Mouse (Mus musculus): ENCODE measurements at regions not wholly inside any gene's neighbourhood (a gene's known extent, or its start where the extent isn't known, plus 50 kb on each side); places are given as distances from the start of the nearest gene placed in this dataset.

DNA sequence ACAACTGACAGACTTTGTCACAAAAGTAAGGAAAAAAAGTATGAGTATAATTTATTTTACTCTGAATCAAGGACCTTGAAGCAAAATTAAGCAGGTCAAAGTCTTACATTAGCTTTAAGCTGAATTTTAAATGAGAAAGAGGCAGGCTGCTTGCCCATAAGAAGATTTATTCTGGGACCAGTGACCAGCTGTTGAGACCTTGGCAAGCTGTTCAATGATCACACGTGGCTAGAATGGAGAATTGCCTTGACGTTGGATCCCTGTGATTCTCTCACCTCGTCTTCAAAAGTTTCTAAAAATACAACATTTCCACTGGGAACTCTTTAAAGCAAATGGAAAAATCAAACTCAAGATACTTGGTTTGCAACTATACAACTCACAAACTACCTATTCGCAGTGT, 177.3 kb downstream of the Usp46 start:
- H3K9me3 ChIP-seq (ENCODE audit: control insufficient read depth, low read length): no peaks in the 10 kb centered on the region
- DNase-seq (ENCODE audit: low spot score): no peak
- no peak overlapping the region for H3K9ac ChIP-seq (ENCODE audit: low read length)
- 92% methylated on average over 4 of the region's 4 CpGs for WGBS
- no peak overlapping the region for H3K27ac ChIP-seq (ENCODE audit: low read depth, low read length)
- H3K4me1 ChIP-seq (replicated peaks; ENCODE audit: control insufficient read depth, insufficient read depth, low read length): no peaks in the 10 kb centered on the region
- no peaks in the 10 kb centered on the region for H3K36me3 ChIP-seq (ENCODE audit: control insufficient read depth, insufficient read depth, low read length)
- no peaks in the 10 kb centered on the region for H3K27me3 ChIP-seq (ENCODE audit: control insufficient read depth, insufficient read depth, low read length)
- no peak for ATAC-seq (replicated peaks; ENCODE audit: low FRiP score)
- no peak overlapping the region for H3K4me2 ChIP-seq (ENCODE audit: low read depth, low read length, severe bottlenecking)
- no peak overlapping the region for H3K4me3 ChIP-seq (ENCODE audit: low read depth, low read length)

- Histone ChIP-seq H3K27me3 (ENCODE audit: control insufficient read depth, insufficient read depth, low read length) (no peaks in the 10 kb centered on the region), H3K9me3 (ENCODE audit: control insufficient read depth, low read length) (no peaks in the 10 kb centered on the region), H3K9ac (ENCODE audit: low read length) (no peak overlapping the region), H3K27ac (ENCODE audit: low read depth, low read length) (no peak overlapping the region), H3K4me2 (ENCODE audit: low read depth, low read length, severe bottlenecking) (no peak overlapping the region), H3K4me1 (replicated peaks; ENCODE audit: control insufficient read depth, insufficient read depth, low read length) (no peaks in the 10 kb centered on the region), H3K36me3 (ENCODE audit: control insufficient read depth, insufficient read depth, low read length) (no peaks in the 10 kb centered on the region), H3K4me3 (ENCODE audit: low read depth, low read length) (no peak overlapping the region)
- ATAC-seq (replicated peaks; ENCODE audit: low FRiP score) (no peak), DNase-seq (ENCODE audit: low spot score) (no peak)
- WGBS: 89% methylated on average over 11 of the region's 11 CpGs
Observed at GRCm38 (mm10) chr5:73891606-73892005, 176.6 kb downstream of the Usp46 start.

DNA sequence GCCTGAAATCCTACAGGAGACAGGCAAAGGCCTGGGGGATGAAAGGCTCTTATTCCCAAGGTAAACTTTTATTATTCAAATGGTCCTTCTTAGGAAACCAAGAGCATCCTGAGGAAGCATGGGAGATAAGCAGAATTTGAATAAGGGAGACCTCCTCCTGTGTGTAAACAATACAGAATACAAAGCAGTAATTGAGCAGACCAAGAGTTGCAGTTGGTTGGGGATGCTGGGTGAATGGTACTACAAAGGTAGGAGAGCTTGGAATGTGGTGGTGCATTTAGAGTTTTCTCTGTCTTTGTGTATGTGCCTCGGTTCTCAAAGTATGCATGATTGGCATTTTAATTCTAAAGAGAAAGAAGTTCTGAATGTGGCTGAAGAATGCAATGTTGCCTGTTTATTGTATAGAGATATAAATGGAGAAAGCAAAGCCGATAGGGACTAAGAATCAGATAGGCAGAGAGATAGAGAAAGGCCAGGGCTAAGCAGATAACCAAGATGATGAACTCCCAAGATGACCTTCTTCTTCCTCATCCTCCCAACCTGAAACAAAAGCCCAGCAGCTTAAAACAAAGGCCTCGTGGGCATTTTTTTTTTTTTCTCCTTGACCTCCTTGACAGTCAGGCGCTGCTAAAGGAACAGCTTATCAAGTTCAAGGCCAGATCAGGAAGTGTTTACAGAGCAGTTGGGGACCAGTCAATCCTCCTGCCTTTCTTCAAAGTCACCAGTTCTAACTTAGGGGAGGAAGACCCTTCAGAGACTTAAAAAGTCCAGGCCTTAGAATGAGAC, 175.6 kb downstream of the Usp46 start:
- DNase-seq (ENCODE audit: low spot score) (no peak), ATAC-seq (replicated peaks; ENCODE audit: low FRiP score) (no peak)
- WGBS: 56% methylated on average over 4 of the region's 4 CpGs
- H3K36me3 ChIP-seq (ENCODE audit: control insufficient read depth, insufficient read depth, low read length): no peaks in the 10 kb centered on the region
- H3K4me1 ChIP-seq (replicated peaks; ENCODE audit: control insufficient read depth, insufficient read depth, low read length): no peaks in the 10 kb centered on the region
- no peak overlapping the region for H3K27ac ChIP-seq (ENCODE audit: low read depth, low read length)
- H3K4me2 ChIP-seq (ENCODE audit: low read depth, low read length, severe bottlenecking): no peak overlapping the region
- H3K9ac ChIP-seq (ENCODE audit: low read length): no peak overlapping the region
- H3K4me3 ChIP-seq (ENCODE audit: low read depth, low read length): no peak overlapping the region
- H3K9me3 ChIP-seq (ENCODE audit: control insufficient read depth, low read length): no peaks in the 10 kb centered on the region
- H3K27me3 ChIP-seq (ENCODE audit: control insufficient read depth, insufficient read depth, low read length): no peaks in the 10 kb centered on the region

GRCm38 (mm10) chr5:73895186-73895585, 173.0 kb downstream of the Usp46 start:
- no peak overlapping the region for H3K27ac ChIP-seq (ENCODE audit: low read depth, low read length)
- DNase-seq (ENCODE audit: low spot score) (no peak), ATAC-seq (replicated peaks; ENCODE audit: low FRiP score) (no peak)
- H3K36me3 ChIP-seq (ENCODE audit: control insufficient read depth, insufficient read depth, low read length): no peaks in the 10 kb centered on the region
- no peak overlapping the region for H3K4me3 ChIP-seq (ENCODE audit: low read depth, low read length)
- H3K9ac ChIP-seq (ENCODE audit: low read length): no peak overlapping the region
- no peaks in the 10 kb centered on the region for H3K27me3 ChIP-seq (ENCODE audit: control insufficient read depth, insufficient read depth, low read length)
- no peaks in the 10 kb centered on the region for H3K4me1 ChIP-seq (replicated peaks; ENCODE audit: control insufficient read depth, insufficient read depth, low read length)
- no peak overlapping the region for H3K4me2 ChIP-seq (ENCODE audit: low read depth, low read length, severe bottlenecking)
- WGBS: 91% methylated on average over 5 of the region's 5 CpGs
- H3K9me3 ChIP-seq (ENCODE audit: control insufficient read depth, low read length): no peaks in the 10 kb centered on the region

GRCm38 (mm10) chr5:73896785-73897184, 171.4 kb downstream of the Usp46 start:
- Histone ChIP-seq H3K27me3 (ENCODE audit: control insufficient read depth, insufficient read depth, low read length) (no peaks in the 10 kb centered on the region), H3K9ac (ENCODE audit: low read length) (no peak overlapping the region), H3K27ac (ENCODE audit: low read depth, low read length) (no peak overlapping the region), H3K4me2 (ENCODE audit: low read depth, low read length, severe bottlenecking) (no peak overlapping the region), H3K9me3 (ENCODE audit: control insufficient read depth, low read length) (no peaks in the 10 kb centered on the region), H3K4me3 (ENCODE audit: low read depth, low read length) (no peak overlapping the region), H3K4me1 (replicated peaks; ENCODE audit: control insufficient read depth, insufficient read depth, low read length) (no peaks in the 10 kb centered on the region), H3K36me3 (ENCODE audit: control insufficient read depth, insufficient read depth, low read length) (no peaks in the 10 kb centered on the region)
- no peak for ATAC-seq (replicated peaks; ENCODE audit: low FRiP score)
- DNase-seq (ENCODE audit: low spot score): no peak
- WGBS: 100% methylated on average over 1 of the region's 1 CpGs

- Histone ChIP-seq H3K36me3 (ENCODE audit: control insufficient read depth, insufficient read depth, low read length) (no peaks in the 10 kb centered on the region), H3K9me3 (ENCODE audit: control insufficient read depth, low read length) (no peaks in the 10 kb centered on the region), H3K27me3 (ENCODE audit: control insufficient read depth, insufficient read depth, low read length) (no peaks in the 10 kb centered on the region), H3K27ac (ENCODE audit: low read depth, low read length) (no peak overlapping the region), H3K4me3 (ENCODE audit: low read depth, low read length) (no peak overlapping the region), H3K9ac (ENCODE audit: low read length) (no peak overlapping the region), H3K4me2 (ENCODE audit: low read depth, low read length, severe bottlenecking) (no peak overlapping the region), H3K4me1 (replicated peaks; ENCODE audit: control insufficient read depth, insufficient read depth, low read length) (no peaks in the 10 kb centered on the region)
- DNase-seq (ENCODE audit: low spot score) (no peak), ATAC-seq (replicated peaks; ENCODE audit: low FRiP score) (no peak)
- 83% methylated on average over 1 of the region's 1 CpGs for WGBS
Observed at GRCm38 (mm10) chr5:73901651-73902050, 166.6 kb downstream of the Usp46 start.

GRCm38 (mm10) chr5:73902470-73903218, 165.6 kb downstream of the Usp46 start:
- Histone ChIP-seq H3K4me2 (ENCODE audit: low read depth, low read length, severe bottlenecking) (no peak overlapping the region), H3K4me3 (ENCODE audit: low read depth, low read length) (no peak overlapping the region), H3K27me3 (ENCODE audit: control insufficient read depth, insufficient read depth, low read length) (no peaks in the 10 kb centered on the region), H3K9me3 (ENCODE audit: control insufficient read depth, low read length) (no peaks in the 10 kb centered on the region), H3K36me3 (ENCODE audit: control insufficient read depth, insufficient read depth, low read length) (no peaks in the 10 kb centered on the region), H3K9ac (ENCODE audit: low read length) (no peak overlapping the region), H3K27ac (ENCODE audit: low read depth, low read length) (no peak overlapping the region), H3K4me1 (replicated peaks; ENCODE audit: control insufficient read depth, insufficient read depth, low read length) (no peaks in the 10 kb centered on the region)
- DNase-seq (ENCODE audit: low spot score) (no peak), ATAC-seq (replicated peaks; ENCODE audit: low FRiP score) (no peak)
- 62% methylated on average over 7 of the region's 7 CpGs for WGBS

- no peaks in the 10 kb centered on the region for H3K4me1 ChIP-seq (replicated peaks; ENCODE audit: control insufficient read depth, insufficient read depth, low read length)
- H3K27me3 ChIP-seq (ENCODE audit: control insufficient read depth, insufficient read depth, low read length): no peaks in the 10 kb centered on the region
- no peak overlapping the region for H3K4me2 ChIP-seq (ENCODE audit: low read depth, low read length, severe bottlenecking)
- H3K27ac ChIP-seq (ENCODE audit: low read depth, low read length): no peak overlapping the region
- H3K9me3 ChIP-seq (ENCODE audit: control insufficient read depth, low read length): no peaks in the 10 kb centered on the region
- no peaks in the 10 kb centered on the region for H3K36me3 ChIP-seq (ENCODE audit: control insufficient read depth, insufficient read depth, low read length)
- H3K4me3 ChIP-seq (ENCODE audit: low read depth, low read length): no peak overlapping the region
- no peak for ATAC-seq (replicated peaks; ENCODE audit: low FRiP score)
- no peak for DNase-seq (ENCODE audit: low spot score)
- 56% methylated on average over 8 of the region's 8 CpGs for WGBS
- H3K9ac ChIP-seq (ENCODE audit: low read length): no peak overlapping the region
Observed at GRCm38 (mm10) chr5:73903219-73903570, 165.0 kb downstream of the Usp46 start.
